In the genomic region with DNA sequence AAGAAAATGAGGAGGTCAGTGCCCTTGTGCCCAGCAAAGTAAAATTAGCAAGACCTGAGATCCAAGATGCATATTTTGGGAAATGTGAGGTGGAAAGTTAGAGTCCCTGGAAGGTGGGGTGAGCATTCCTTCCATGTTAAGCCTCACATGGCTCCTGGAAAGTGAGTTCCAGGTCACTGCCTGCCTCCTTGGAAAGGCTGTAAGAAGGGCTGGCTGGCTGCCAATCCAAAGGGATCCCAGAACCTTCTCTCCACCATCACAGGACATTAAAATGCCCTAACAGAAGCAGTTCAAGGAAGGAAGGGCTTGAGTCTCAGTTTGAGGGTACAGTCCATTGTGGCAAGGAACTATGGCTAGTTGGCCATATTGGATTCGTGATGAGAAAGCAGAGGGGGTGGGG, we compare ENCODE assay signal across 27 mouse cellular contexts.
DNase-seq lines count a peak whose midpoint lies in the region; ATAC-seq and TF ChIP-seq lines count a peak whose summit lies in the region.
"Had no signal": no experiment of that assay in that cellular context is flagged by ENCODE, and none has a peak within 500 bp of the region (broad histone marks: within the 10 kb centered on the region; RNA-seq: fewer than 3 reads in every experiment).

No protein-coding gene starts in this region.

- H3K36me3 ChIP-seq in kidney, adult 2 months (ENCODE audit: control insufficient read depth, insufficient read depth, low read length): no peaks in the 10 kb centered on the region
- no peaks in the 10 kb centered on the region for H3K36me3 ChIP-seq in kidney, embryonic 15.5 days
- H3K36me3 ChIP-seq in forebrain, postnatal 0 days (ENCODE audit: insufficient read depth): no peaks in the 10 kb centered on the region
- H3K36me3 ChIP-seq: forebrain, embryonic 10.5 days; heart, embryonic 12.5 days; heart, embryonic 15.5 days had no signal

- DNase-seq in kidney, adult 2 months: peak; percentile 63
- peak; percentile 32 to 38 for DNase-seq in kidney, adult 8-10 months
- DNase-seq in kidney, postnatal 10 days: peak; percentile 66
- DNase-seq in kidney, postnatal 36 days: peak; percentile 45 to 74
- DNase-seq in retina, embryonic 14.5 days (ENCODE audit: low spot score): no peak
- DNase-seq in heart, postnatal 36 days: no peak
- DNase-seq in forebrain, postnatal 0 days: no peak
- DNase-seq: adrenal gland, adult 8-10 months; adrenal gland, postnatal 25 days; cerebellum, adult 11-12 months; cerebellum, adult 8-10 months; cerebellum, postnatal 10 days; cerebellum, postnatal 36 days; embryo, embryonic 11 days; gastrocnemius, postnatal 25 days; heart, adult 18-20 months; heart, postnatal 10 days; heart, postnatal 4 days had no signal

- WGBS in kidney, adult 2 months: 90% methylated on average over 1 of the region's 1 CpGs
- 81% methylated on average over 1 of the region's 1 CpGs for WGBS in kidney, embryonic 15.5 days
- WGBS in forebrain, postnatal 0 days: 77% methylated on average over 1 of the region's 1 CpGs

- no peak for TF ChIP-seq POLR2A in kidney, adult 2 months (IDR thresholded peaks at IDR 0.05; ENCODE audit: low read depth, low read length)

- H3K9ac ChIP-seq in kidney, embryonic 15.5 days: no peak overlapping the region
- no peak overlapping the region for H3K9ac ChIP-seq in forebrain, postnatal 0 days
- H3K9ac ChIP-seq: forebrain, embryonic 13.5 days; heart, embryonic 12.5 days; heart, embryonic 15.5 days; hindbrain, embryonic 14.5 days had no signal

- no peak overlapping the region for H3K4me2 ChIP-seq in kidney, embryonic 15.5 days
- H3K4me2 ChIP-seq in forebrain, postnatal 0 days (ENCODE audit: low read depth): no peak overlapping the region
- H3K4me2 ChIP-seq: forebrain, embryonic 13.5 days; heart, embryonic 12.5 days; heart, embryonic 15.5 days; hindbrain, embryonic 14.5 days had no signal

- no peaks in the 10 kb centered on the region for H3K27me3 ChIP-seq in kidney, adult 2 months (replicated peaks; ENCODE audit: control insufficient read depth, insufficient read depth, low read length)
- H3K27me3 ChIP-seq in kidney, embryonic 15.5 days: no peaks in the 10 kb centered on the region
- H3K27me3 ChIP-seq in forebrain, postnatal 0 days (ENCODE audit: insufficient read depth, low read length): no peaks in the 10 kb centered on the region
- H3K27me3 ChIP-seq: forebrain, embryonic 13.5 days; heart, embryonic 12.5 days; heart, embryonic 15.5 days had no signal

- no peak for TF ChIP-seq CTCF in kidney, adult 2 months (conservative IDR thresholded peaks at IDR 0.05; ENCODE audit: insufficient read depth, insufficient read length, low read depth, low read length)
- no peak for TF ChIP-seq CTCF in forebrain, postnatal 0 days (IDR thresholded peaks at IDR 0.05; ENCODE audit: low read depth)

- intact Hi-C loops in heart, postnatal 36 days (cut with DNase I): no loop called here

- H3K9me3 ChIP-seq in kidney, embryonic 15.5 days (replicated peaks): no peaks in the 10 kb centered on the region
- H3K9me3 ChIP-seq in forebrain, postnatal 0 days (ENCODE audit: low read length): no peaks in the 10 kb centered on the region
- H3K9me3 ChIP-seq: forebrain, embryonic 10.5 days; forebrain, embryonic 13.5 days; heart, embryonic 12.5 days; heart, embryonic 15.5 days had no signal

- ATAC-seq in kidney, embryonic 15.5 days (replicated peaks; ENCODE audit: low FRiP score): no peak
- no peak for ATAC-seq in forebrain, postnatal 0 days
- ATAC-seq: activated CD4-positive, CD25-positive, alpha-beta regulatory T cell, adult 4 months; CD4-positive, CD25-positive, alpha-beta regulatory T cell, adult 4 months; forebrain, embryonic 13.5 days; forebrain, embryonic 16.5 days had no signal

- no peaks in the 10 kb centered on the region for H3K4me1 ChIP-seq in kidney, adult 2 months (ENCODE audit: control insufficient read depth, insufficient read depth, low read length)
- no peaks in the 10 kb centered on the region for H3K4me1 ChIP-seq in kidney, embryonic 15.5 days
- H3K4me1 ChIP-seq in forebrain, postnatal 0 days (ENCODE audit: insufficient read depth): no peaks in the 10 kb centered on the region
- H3K4me1 ChIP-seq: forebrain, embryonic 10.5 days; heart, embryonic 12.5 days; heart, embryonic 15.5 days had no signal

- H3K4me3 ChIP-seq in kidney, adult 2 months (ENCODE audit: insufficient read depth, low read depth, low read length): no peak overlapping the region
- H3K4me3 ChIP-seq in kidney, embryonic 15.5 days (replicated peaks): no peak overlapping the region
- H3K4me3 ChIP-seq in forebrain, postnatal 0 days (ENCODE audit: low read depth, low read length): no peak overlapping the region
- H3K4me3 ChIP-seq: forebrain, embryonic 10.5 days; forebrain, embryonic 13.5 days; heart, embryonic 12.5 days; heart, embryonic 15.5 days had no signal

- no peak overlapping the region for H3K27ac ChIP-seq in kidney, adult 2 months (ENCODE audit: insufficient read depth, low read depth, low read length)
- H3K27ac ChIP-seq in kidney, embryonic 15.5 days: no peak overlapping the region
- no peak overlapping the region for H3K27ac ChIP-seq in forebrain, postnatal 0 days (ENCODE audit: low read depth, low read length)
- H3K27ac ChIP-seq: forebrain, embryonic 10.5 days; forebrain, embryonic 13.5 days; heart, embryonic 15.5 days; hindbrain, embryonic 14.5 days had no signal

Comparison
In these comparisons a context has a peak if more than half of its experiments do, and no peak if none do; other contexts are left out.
1. DNase-seq: peak in kidney, adult 2 months (single experiment), kidney, adult 8-10 months (2 of 2), kidney, postnatal 10 days (single experiment) and kidney, postnatal 36 days (2 of 2); none in retina, embryonic 14.5 days (single experiment), heart, postnatal 36 days (0 of 2) and forebrain, postnatal 0 days (single experiment).